Mouse (Mus musculus) heart, embryonic 11.5 days (tissue): ENCODE results near the gene Ppm1d. TPM values are rescaled to one million over a fixed set of nuclear protein-coding genes. Genes with fewer than 3 reads are reported as not detected.

Source experiments
- polyA plus RNA-seq: library from polyadenylated mRNA; unstranded; fragments of >200 nt; fragmentation: Nextera tagmentation; extraction: Ambion mirVana; gene quantifications from 2 replicates; pipeline ENCODE4 v1.2.1, GENCODE M21; 2014

The Ppm1d gene
- polyA plus RNA-seq, 1 experiment from 2014 or later, result 16.0 TPM

Other genes starting within 250 kb of the Ppm1d start
- 4.6 and 6.7 TPM in 2 replicates for gene Usp32, start 171.1 kb upstream of the Ppm1d start, polyA plus RNA-seq
- gene 1700125H20Rik, start 140.8 kb upstream of the Ppm1d start, polyA plus RNA-seq, result 0.34 TPM in 1 of 2 replicates, not detected in the other
- gene Appbp2, start 76.1 kb upstream of the Ppm1d start, polyA plus RNA-seq, result 50.4 and 52.6 TPM in 2 replicates
- 22.1 and 22.8 TPM in 2 replicates for gene Bcas3, start 41.9 kb downstream of the Ppm1d start, polyA plus RNA-seq